ENCODE assay signal across 14 mouse cellular contexts in the genomic region with DNA sequence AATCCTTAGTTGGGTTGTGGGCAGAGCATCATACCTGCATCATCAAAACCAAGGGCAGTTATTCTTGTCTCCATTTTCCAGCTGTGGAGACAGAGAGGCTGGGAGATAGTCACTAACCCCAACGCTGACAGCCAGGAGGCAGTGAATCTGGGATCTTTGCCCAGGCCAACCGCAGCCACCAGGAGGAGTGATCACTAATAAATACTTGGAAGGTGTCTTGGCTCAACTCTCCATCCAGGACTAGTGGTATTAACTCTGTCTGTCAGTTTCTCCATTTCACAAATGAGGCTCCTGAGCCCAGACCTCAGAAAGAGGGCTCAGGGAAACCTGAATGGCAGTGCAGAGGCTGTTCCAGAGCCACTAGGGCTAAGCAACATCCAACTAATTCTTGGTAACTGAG. TPM values are rescaled to one million over a fixed set of nuclear protein-coding genes. Genes with fewer than 3 reads are reported as not detected.
DNase-seq lines count a peak whose midpoint lies in the region; ATAC-seq and TF ChIP-seq lines count a peak whose summit lies in the region.
"Had no signal": no experiment of that assay in that cellular context is flagged by ENCODE, and none has a peak within 500 bp of the region (broad histone marks: within the 10 kb centered on the region; RNA-seq: fewer than 3 reads in every experiment).

No protein-coding gene starts in this region.

- ATAC-seq in midbrain, postnatal 0 days (ENCODE audit: low FRiP score): no peak

- H3K9me3 ChIP-seq in midbrain, postnatal 0 days (ENCODE audit: low read length): no peaks in the 10 kb centered on the region
- H3K9me3 ChIP-seq: liver, embryonic 15.5 days; stomach, embryonic 15.5 days had no signal

- H3K9ac ChIP-seq in midbrain, postnatal 0 days (replicated peaks; ENCODE audit: low read length, poor library complexity, severe bottlenecking): no peak overlapping the region
- H3K9ac ChIP-seq: liver, embryonic 15.5 days; stomach, embryonic 15.5 days had no signal

- WGBS in midbrain, postnatal 0 days: 25% methylated on average over 2 of the region's 2 CpGs

- DNase-seq in left cerebral cortex, adult 2 months (ENCODE audit: extremely low spot score in 1 of 2, low spot score in 2 of 2): no peak
- DNase-seq in left cerebral cortex, adult 18-20 months (ENCODE audit: low spot score in 2 of 2): no peak
- DNase-seq in NIH3T3 (ENCODE audit: low read depth): peak; percentile 76
- DNase-seq in gonadal fat pad, adult 2 months (ENCODE audit: low read depth): peak; percentile 75
- DNase-seq in midbrain, postnatal 0 days (ENCODE audit: low spot score): no peak
- DNase-seq in kidney, adult 18-20 months: no peak
- no peak for DNase-seq in right cerebral cortex, postnatal 25 days
- DNase-seq: cerebellum, postnatal 14 days; right cerebral cortex, postnatal 4 days; thymus, postnatal 36 days had no signal

- no peak; the same call in 1 of the 2 replicates for TF ChIP-seq CTCF in left cerebral cortex, adult 2 months (IDR thresholded peaks at IDR 0.05)
- TF ChIP-seq CTCF in midbrain, postnatal 0 days (IDR thresholded peaks at IDR 0.05): peak; percentile 39

- no peaks in the 10 kb centered on the region for H3K36me3 ChIP-seq in midbrain, postnatal 0 days (ENCODE audit: insufficient read depth, low read length)
- H3K36me3 ChIP-seq: liver, embryonic 15.5 days; stomach, embryonic 15.5 days had no signal

- H3K4me2 ChIP-seq in midbrain, postnatal 0 days (ENCODE audit: low read depth, low read length, poor library complexity, severe bottlenecking): no peak overlapping the region
- H3K4me2 ChIP-seq: heart, embryonic 11.5 days; liver, embryonic 15.5 days; stomach, embryonic 15.5 days had no signal

- peak overlapping the region; percentile 74; the same call in 1 of the 2 replicates for H3K27ac ChIP-seq in left cerebral cortex, adult 2 months
- H3K27ac ChIP-seq in midbrain, postnatal 0 days (ENCODE audit: low read depth, low read length): no peak overlapping the region
- H3K27ac ChIP-seq: liver, embryonic 15.5 days; macrophage; stomach, embryonic 15.5 days had no signal

- H3K4me3 ChIP-seq in left cerebral cortex, adult 2 months: no peak overlapping the region
- no peak overlapping the region for H3K4me3 ChIP-seq in midbrain, postnatal 0 days (ENCODE audit: low read depth, low read length)
- H3K4me3 ChIP-seq: liver, embryonic 15.5 days; stomach, embryonic 15.5 days had no signal

- intact Hi-C loops in left cerebral cortex, adult 2 months (cut with DNase I): no loop called here

- no peaks in the 10 kb centered on the region for H3K4me1 ChIP-seq in midbrain, postnatal 0 days (ENCODE audit: insufficient read depth, low read length)
- H3K4me1 ChIP-seq: stomach, embryonic 15.5 days had no signal

- no peaks in the 10 kb centered on the region for H3K27me3 ChIP-seq in midbrain, postnatal 0 days (ENCODE audit: insufficient read depth, low read length)
- H3K27me3 ChIP-seq: stomach, embryonic 15.5 days had no signal

RNA-seq across cellular contexts. Expression of a gene that starts 11.6 kb away (rescaled TPM):
- total RNA-seq in left cerebral cortex, adult 2 months (2021): 1 to 10 TPM; 5.9 to 8.6 TPM
- total RNA-seq in left cerebral cortex, adult 18-20 months (2021): 1 to 10 TPM; 7.4 to 9.9 TPM
- polyA plus RNA-seq in gonadal fat pad, adult 2 months (2012; rRNA removed): 15.0 and 22.4 TPM in 2 replicates
- total RNA-seq in midbrain, postnatal 0 days (2014; rRNA removed): 21.4 and 28.0 TPM in 2 replicates
- polyA plus RNA-seq in midbrain, postnatal 0 days (2015; fragmentation: Nextera tagmentation; extraction: Ambion mirVana): 22.8 and 26.0 TPM in 2 replicates

RNA-seq across cellular contexts. Expression of a gene that starts 31.7 kb away (rescaled TPM):
- total RNA-seq in left cerebral cortex, adult 2 months (2021): 100 to 1,000 TPM in 1 of 2 experiments, 10 to 100 TPM in 1; 97.9 to 101 TPM
- 10 to 100 TPM; 84.6 to 94.6 TPM for total RNA-seq in left cerebral cortex, adult 18-20 months (2021)
- 30.6 and 41.7 TPM in 2 replicates for polyA plus RNA-seq in gonadal fat pad, adult 2 months (2012; rRNA removed)
- total RNA-seq in midbrain, postnatal 0 days (2014; rRNA removed): 77.0 and 102 TPM in 2 replicates
- polyA plus RNA-seq in midbrain, postnatal 0 days (2015; fragmentation: Nextera tagmentation; extraction: Ambion mirVana): 72.0 and 90.9 TPM in 2 replicates

RNA-seq across cellular contexts. Expression of a gene that starts 37.5 kb away (rescaled TPM):
- total RNA-seq in left cerebral cortex, adult 2 months (2021): 10 to 100 TPM; 48.4 to 50.0 TPM
- 10 to 100 TPM; 48.1 to 49.6 TPM for total RNA-seq in left cerebral cortex, adult 18-20 months (2021)
- 41.9 and 61.3 TPM in 2 replicates for polyA plus RNA-seq in gonadal fat pad, adult 2 months (2012; rRNA removed)
- total RNA-seq in midbrain, postnatal 0 days (2014; rRNA removed): 66.9 and 73.5 TPM in 2 replicates
- polyA plus RNA-seq in midbrain, postnatal 0 days (2015; fragmentation: Nextera tagmentation; extraction: Ambion mirVana): 30.7 and 32.6 TPM in 2 replicates

RNA-seq across cellular contexts. Expression of a gene that starts 54.9 kb away (rescaled TPM):
- 10 to 100 TPM; 74.7 to 80.7 TPM for total RNA-seq in left cerebral cortex, adult 2 months (2021)
- 10 to 100 TPM; 72.1 to 75.8 TPM for total RNA-seq in left cerebral cortex, adult 18-20 months (2021)
- polyA plus RNA-seq in gonadal fat pad, adult 2 months (2012; rRNA removed): 64.2 and 65.8 TPM in 2 replicates
- 111 and 128 TPM in 2 replicates for total RNA-seq in midbrain, postnatal 0 days (2014; rRNA removed)
- 48.5 and 50.2 TPM in 2 replicates for polyA plus RNA-seq in midbrain, postnatal 0 days (2015; fragmentation: Nextera tagmentation; extraction: Ambion mirVana)

Comparison
In these comparisons a context has a peak if more than half of its experiments do, and no peak if none do; other contexts are left out.
1. DNase-seq: peak in NIH3T3 (single experiment) and gonadal fat pad, adult 2 months (single experiment); none in left cerebral cortex, adult 2 months (0 of 2), left cerebral cortex, adult 18-20 months (0 of 2), midbrain, postnatal 0 days (single experiment), kidney, adult 18-20 months (single experiment) and right cerebral cortex, postnatal 25 days (single experiment).